Mouse (Mus musculus): ENCODE measurements around the gene Lipt1. TPM values are rescaled to one million over a fixed set of nuclear protein-coding genes. Genes with fewer than 3 reads are reported as not detected.

Gene Lipt1
- polyA plus RNA-seq, 1 experiment from 2014 or later: 8.5 TPM

- no peak overlapping the region for H3K4me2 ChIP-seq (replicated peaks)
- WGBS: 32% methylated on average over 6 of the region's 6 CpGs
- H3K27ac ChIP-seq: no peak overlapping the region
- H3K4me3 ChIP-seq: no peak overlapping the region
- no peaks in the 10 kb centered on the region for H3K27me3 ChIP-seq
- peaks cover 18% of the 10 kb centered on the region for H3K36me3 ChIP-seq
- H3K9ac ChIP-seq: no peak overlapping the region
- H3K4me1 ChIP-seq: no peaks in the 10 kb centered on the region
- ATAC-seq (ENCODE audit: insufficient number of reproducible peaks, insufficient read depth, low FRiP score, low TSS enrichment): no peak
- H3K9me3 ChIP-seq: no peaks in the 10 kb centered on the region
Observed at GRCm38 (mm10) chr1:37903178-37903577, 31.6 kb downstream of the Lipt1 start.

- H3K36me3 ChIP-seq: no peaks in the 10 kb centered on the region
- no peak for ATAC-seq (ENCODE audit: insufficient number of reproducible peaks, insufficient read depth, low FRiP score, low TSS enrichment)
- no peak overlapping the region for H3K9ac ChIP-seq
- H3K27me3 ChIP-seq: no peaks in the 10 kb centered on the region
- 72% methylated on average over 2 of the region's 2 CpGs for WGBS
- H3K9me3 ChIP-seq: no peaks in the 10 kb centered on the region
- H3K4me2 ChIP-seq (replicated peaks): no peak overlapping the region
- no peak overlapping the region for H3K4me3 ChIP-seq
- H3K4me1 ChIP-seq: no peaks in the 10 kb centered on the region
- H3K27ac ChIP-seq: no peak overlapping the region
Observed at GRCm38 (mm10) chr1:37912751-37913150, 41.2 kb downstream of the Lipt1 start.

GRCm38 (mm10) chr1:37916393-37916792 lies 44.9 kb downstream of the Lipt1 start, which contains the start of gene Lyg2:
Gene Lyg2, minus strand, starts transcription at chr1:37916493.
- H3K4me3 ChIP-seq: no peak within 1 kb of the TSS
- H3K36me3 ChIP-seq: no peaks in the 10 kb centered on the region
- no peak within 1 kb of the TSS for H3K9ac ChIP-seq
- no peaks in the 10 kb centered on the region for H3K4me1 ChIP-seq
- H3K27me3 ChIP-seq: no peaks in the 10 kb centered on the region
- no peaks in the 10 kb centered on the region for H3K9me3 ChIP-seq
- no peak within 1 kb of the TSS for H3K27ac ChIP-seq
- no peak within 1 kb of the TSS for H3K4me2 ChIP-seq (replicated peaks)
- WGBS: 79% methylated on average over 5 of the region's 5 CpGs
- ATAC-seq (ENCODE audit: insufficient number of reproducible peaks, insufficient read depth, low FRiP score, low TSS enrichment): no peak

GRCm38 (mm10) chr1:37917666-37918065 lies 46.1 kb downstream of the Lipt1 start:
- Histone ChIP-seq H3K27ac (no peak overlapping the region), H3K9me3 (no peaks in the 10 kb centered on the region), H3K27me3 (no peaks in the 10 kb centered on the region), H3K9ac (no peak overlapping the region), H3K4me2 (replicated peaks) (no peak overlapping the region), H3K4me1 (no peaks in the 10 kb centered on the region), H3K4me3 (no peak overlapping the region), H3K36me3 (no peaks in the 10 kb centered on the region)
- 78% methylated on average over 13 of the region's 13 CpGs for WGBS
- ATAC-seq (ENCODE audit: insufficient number of reproducible peaks, insufficient read depth, low FRiP score, low TSS enrichment): no peak

- Histone ChIP-seq H3K9me3 (no peaks in the 10 kb centered on the region), H3K27me3 (no peaks in the 10 kb centered on the region), H3K36me3 (no peaks in the 10 kb centered on the region), H3K27ac (no peak overlapping the region), H3K9ac (no peak overlapping the region), H3K4me3 (no peak overlapping the region), H3K4me2 (replicated peaks) (no peak overlapping the region), H3K4me1 (no peaks in the 10 kb centered on the region)
- 77% methylated on average over 6 of the region's 6 CpGs for WGBS
- no peak for ATAC-seq (ENCODE audit: insufficient number of reproducible peaks, insufficient read depth, low FRiP score, low TSS enrichment)
Observed at GRCm38 (mm10) chr1:37918096-37918495, 46.6 kb downstream of the Lipt1 start.

GRCm38 (mm10) chr1:37922536-37922935 lies 51.0 kb downstream of the Lipt1 start:
- no peak for ATAC-seq (ENCODE audit: insufficient number of reproducible peaks, insufficient read depth, low FRiP score, low TSS enrichment)
- no peak overlapping the region for H3K27ac ChIP-seq
- H3K4me2 ChIP-seq (replicated peaks): no peak overlapping the region
- H3K9ac ChIP-seq: no peak overlapping the region
- 51% methylated on average over 8 of the region's 8 CpGs for WGBS
- no peaks in the 10 kb centered on the region for H3K9me3 ChIP-seq
- H3K36me3 ChIP-seq: no peaks in the 10 kb centered on the region
- no peak overlapping the region for H3K4me3 ChIP-seq
- H3K4me1 ChIP-seq: no peaks in the 10 kb centered on the region
- H3K27me3 ChIP-seq: no peaks in the 10 kb centered on the region

Other genes with a start within 250 kb of the Lipt1 start
- gene 2010300C02Rik, start 151.7 kb upstream of the Lipt1 start, polyA plus RNA-seq (2016; fragmentation: Nextera tagmentation; extraction: Ambion mirVana): 2.0 and 2.3 TPM in 2 replicates
- 7.4 and 7.6 TPM in 2 replicates for gene Tsga10, start 5.3 kb upstream of the Lipt1 start, polyA plus RNA-seq (2016; fragmentation: Nextera tagmentation; extraction: Ambion mirVana)
- gene Mitd1, start 18.7 kb downstream of the Lipt1 start, polyA plus RNA-seq (2016; fragmentation: Nextera tagmentation; extraction: Ambion mirVana): 25.3 and 25.4 TPM in 2 replicates
- gene Mrpl30, start 18.7 kb downstream of the Lipt1 start, polyA plus RNA-seq (2016; fragmentation: Nextera tagmentation; extraction: Ambion mirVana): 232 and 245 TPM in 2 replicates
- gene Lyg2, start 44.8 kb downstream of the Lipt1 start, polyA plus RNA-seq (2016; fragmentation: Nextera tagmentation; extraction: Ambion mirVana): not detected in 2 replicates
- not detected in 2 replicates for gene Lyg1, start 86.0 kb downstream of the Lipt1 start, polyA plus RNA-seq (2016; fragmentation: Nextera tagmentation; extraction: Ambion mirVana)
- gene Txndc9, start 126.2 kb downstream of the Lipt1 start, polyA plus RNA-seq (2016; fragmentation: Nextera tagmentation; extraction: Ambion mirVana): 144 and 155 TPM in 2 replicates
- gene Eif5b, start 126.3 kb downstream of the Lipt1 start, polyA plus RNA-seq (2016; fragmentation: Nextera tagmentation; extraction: Ambion mirVana): 31.5 and 34.2 TPM in 2 replicates